Mouse (Mus musculus) heart, embryonic 14.5 days (tissue): ENCODE results near the gene Slc25a15. TPM values are rescaled to one million over a fixed set of nuclear protein-coding genes. Genes with fewer than 3 reads are reported as not detected.

ENCODE experiments used
- ATAC-seq: fragments of 200-750 bp; cut with Nextera tagmentation; 2 replicates; pipeline ENCODE4 v1.8.0; 2017; ENCODE audit warnings: low read depth, moderate TSS enrichment; ENCODE audit not compliant: insufficient number of reproducible peaks, insufficient read depth, low FRiP score
- H3K27ac ChIP-seq, 2 experiments: fragments of 200-500 bp in 1 of 2; fragments of 300-500 bp in 1 of 2; sonication (generic) in 1 of 2; replicated peaks in 1 of 2; 2 replicates each; pipeline ENCODE4 v1.5.1; 2012 to 2014; ENCODE audit warnings: low read depth in 2 of 2, low read length in 2 of 2, control low read depth in 1 of 2, mild to moderate bottlenecking in 1 of 2, mixed read lengths in 1 of 2; ENCODE audit not compliant: control insufficient read depth in 1 of 2, insufficient read depth in 1 of 2
- H3K27me3 ChIP-seq: fragments of 300-500 bp; sonication (generic); 2 replicates; pipeline ENCODE4 v1.6.1; 2014; ENCODE audit warnings: mild to moderate bottlenecking, low read length, control low read depth; ENCODE audit not compliant: control insufficient read depth, insufficient read depth
- H3K36me3 ChIP-seq: fragments of 300-500 bp; sonication (generic); 2 replicates; pipeline ENCODE4 v1.6.1; 2014; ENCODE audit warnings: mild to moderate bottlenecking, control low read depth, low read length, mixed read lengths; ENCODE audit not compliant: control insufficient read depth, insufficient read depth
- H3K4me1 ChIP-seq, 2 experiments: fragments of 200-500 bp in 1 of 2; fragments of 300-500 bp in 1 of 2; sonication (generic) in 1 of 2; 2 replicates each; pipeline ENCODE4 v1.6.1; 2012 to 2014; ENCODE audit warnings: low read length in 2 of 2, control low read depth in 1 of 2, mixed read lengths in 1 of 2; ENCODE audit not compliant: control insufficient read depth in 2 of 2, insufficient read depth in 2 of 2
- H3K4me2 ChIP-seq: fragments of 300-500 bp; sonication (generic); 2 replicates; pipeline ENCODE4 v1.6.1; 2014; ENCODE audit warnings: mild to moderate bottlenecking, low read length
- H3K4me3 ChIP-seq, 2 experiments: fragments of 200-500 bp in 1 of 2; fragments of 300-500 bp in 1 of 2; sonication (generic) in 1 of 2; 2 replicates each; pipeline ENCODE4 v1.5.1; 2012 to 2014; ENCODE audit warnings: low read length in 2 of 2, mild to moderate bottlenecking in 2 of 2, control low read depth in 1 of 2, low read depth in 1 of 2, moderate library complexity in 1 of 2; ENCODE audit not compliant: control insufficient read depth in 1 of 2, insufficient read depth in 1 of 2
- H3K9ac ChIP-seq: fragments of 300-500 bp; sonication (generic); 2 replicates; pipeline ENCODE4 v1.6.1; 2014; ENCODE audit warnings: mild to moderate bottlenecking, low read length
- H3K9me3 ChIP-seq: fragments of 300-500 bp; sonication (generic); 2 replicates; pipeline ENCODE4 v1.6.1; 2016; ENCODE audit warnings: low read length, control low read depth; ENCODE audit not compliant: control insufficient read depth
- WGBS: fragments of 180-500 bp; shearing (Covaris S2); extraction: QIAGEN DNeasy Blood & Tissue Kit; methylation state at CpG from one replicate; pipeline ENCODE4 v1.1.7; 2014; 5-methylcytosine and 5-hydroxymethylcytosine counted together
- polyA plus RNA-seq: library from polyadenylated mRNA; unstranded; fragments of >200 nt; fragmentation: Nextera tagmentation; extraction: Ambion mirVana; gene quantifications from 2 replicates; pipeline ENCODE4 v1.2.1, GENCODE M21; 2014

Gene Slc25a15
- 9.2 and 10.3 TPM in 2 replicates for polyA plus RNA-seq

DNA sequence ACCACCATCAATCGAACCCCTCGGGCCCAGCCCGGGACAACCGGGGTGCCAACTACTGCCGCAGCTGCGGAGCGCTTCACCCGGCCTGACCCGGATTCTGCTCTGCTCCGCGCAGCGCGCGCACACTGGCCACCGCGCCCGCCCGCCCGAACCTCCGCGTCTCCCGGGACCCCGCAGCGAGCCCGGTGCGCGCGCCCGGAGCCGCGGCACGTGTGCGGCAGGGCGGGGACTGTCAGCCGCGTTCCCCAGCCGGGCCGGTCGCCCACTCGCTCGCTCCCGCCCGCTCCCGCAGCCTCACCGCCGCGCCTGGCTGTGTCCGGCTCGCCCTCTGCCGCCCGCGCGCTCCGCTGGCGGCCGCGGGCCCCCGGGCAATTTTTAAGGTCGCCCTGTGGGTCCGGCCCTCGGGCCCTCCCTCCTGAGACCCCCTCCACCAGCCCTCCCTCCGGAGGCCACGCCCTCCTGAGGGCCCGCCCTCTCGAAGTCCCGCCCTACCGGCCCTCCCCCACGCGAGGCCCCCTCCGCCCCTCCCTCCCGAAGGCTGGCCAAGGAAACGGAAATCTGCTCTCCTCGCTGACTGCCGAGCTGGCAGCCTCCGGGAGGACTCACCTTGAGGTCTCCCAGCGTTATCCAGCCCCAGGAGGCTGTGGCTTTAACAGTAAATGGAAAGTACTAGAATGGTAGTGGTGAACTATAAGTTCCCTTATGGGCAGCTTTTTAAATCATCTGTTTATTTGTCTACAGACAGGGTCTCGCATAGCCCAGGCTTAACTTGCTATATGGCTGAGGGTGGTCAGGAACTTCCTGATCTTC lies at the start of gene Slc25a15:
Slc25a15 (minus strand) TSS at position 456 of the 810 bp plus-strand sequence.
- no peaks in the 10 kb centered on the region; the same call in 1 of the 2 replicates for H3K36me3 ChIP-seq
- peak within 1 kb of the TSS; percentile 81 to 85 for H3K27ac ChIP-seq
- no peaks in the 10 kb centered on the region for H3K9me3 ChIP-seq
- no peaks in the 10 kb centered on the region for H3K27me3 ChIP-seq
- H3K4me2 ChIP-seq = peak within 1 kb of the TSS; percentile 91
- peak within 1 kb of the TSS; percentile 62 to 85 for H3K4me3 ChIP-seq
- WGBS = under 1% methylated on average over 67 of the region's 77 CpGs
- peak within 1 kb of the TSS; percentile 87 for H3K9ac ChIP-seq
- ATAC-seq = peak; percentile 92
- H3K4me1 ChIP-seq = 0 out of 4 replicates have a peak, but pooled peaks cover 2 to 10% of the 10 kb centered on the region in 2 experiments

DNA sequence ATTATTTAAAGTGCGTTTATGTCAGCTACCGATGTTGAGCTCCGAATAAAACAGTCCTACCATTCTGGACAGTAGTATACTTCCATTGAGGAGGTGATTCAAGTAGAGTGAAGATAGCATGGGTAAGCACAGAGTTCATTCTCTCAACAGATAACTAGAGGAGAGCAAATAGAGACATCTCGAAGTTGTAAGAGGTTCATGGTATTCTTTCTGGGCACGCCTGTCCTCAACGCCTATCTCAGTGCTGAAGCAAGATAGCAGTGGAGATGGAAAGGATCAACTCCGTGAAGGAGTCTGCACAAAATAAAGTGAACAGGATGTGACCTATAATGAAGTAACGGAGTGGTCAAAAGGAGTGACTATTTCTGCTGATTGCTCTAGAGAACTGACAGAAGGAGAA lies 13.6 kb upstream of the Slc25a15 start:
- H3K9me3 ChIP-seq = no peaks in the 10 kb centered on the region
- H3K4me3 ChIP-seq = peak overlapping the region; percentile 64 to 95; a peak in 3 of 4 replicates
- peak overlapping the region; percentile 88 for H3K4me2 ChIP-seq
- peak overlapping the region; percentile 83 for H3K9ac ChIP-seq
- peaks cover 23% of the 10 kb centered on the region for H3K36me3 ChIP-seq
- H3K27ac ChIP-seq = peak overlapping the region in 1 of 2 experiments; percentile 71; a peak in 1 of 4 replicates
- H3K27me3 ChIP-seq = no peaks in the 10 kb centered on the region
- WGBS = 8% methylated on average over 8 of the region's 8 CpGs
- no peak for ATAC-seq
- peaks cover 0 to 13% of the 10 kb centered on the region in 2 experiments; a peak in 2 of 4 replicates for H3K4me1 ChIP-seq

DNA sequence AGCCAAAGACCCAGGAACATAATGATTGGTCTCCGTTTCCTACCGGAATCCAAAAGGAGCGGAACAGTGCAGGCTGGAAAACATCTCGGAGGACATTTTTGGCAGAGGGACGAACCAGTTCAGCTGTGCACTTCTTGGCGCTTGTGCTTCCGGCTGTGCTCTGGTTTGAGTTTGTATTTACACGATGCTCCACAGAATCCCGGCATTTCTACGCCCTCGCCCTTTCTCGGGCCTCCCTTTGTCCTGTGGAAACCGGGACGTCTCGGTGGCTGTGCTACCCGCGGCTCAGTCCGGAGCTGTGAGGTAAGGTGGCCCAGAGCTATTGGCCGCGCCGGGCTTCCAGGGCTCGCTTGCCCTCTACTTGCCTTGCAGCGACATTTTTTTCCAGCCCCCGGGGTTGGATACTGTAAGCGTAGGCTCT lies 12.9 kb upstream of the Slc25a15 start, which contains the start of gene Mrps31:
Mrps31 (plus strand) TSS at position 80 of the 421 bp plus-strand sequence.
- H3K36me3 ChIP-seq = peaks cover 17% of the 10 kb centered on the region
- peak within 1 kb of the TSS; percentile 71 to 88 for H3K27ac ChIP-seq
- no peaks in the 10 kb centered on the region for H3K27me3 ChIP-seq
- peaks cover 0 to 13% of the 10 kb centered on the region in 2 experiments; a peak in 2 of 4 replicates for H3K4me1 ChIP-seq
- H3K9ac ChIP-seq = peak within 1 kb of the TSS; percentile 83
- H3K9me3 ChIP-seq = no peaks in the 10 kb centered on the region
- WGBS = under 1% methylated on average over 25 of the region's 25 CpGs
- peak; percentile 89 for ATAC-seq
- H3K4me2 ChIP-seq = peak within 1 kb of the TSS; percentile 88
- peak within 1 kb of the TSS; percentile 64 to 95 for H3K4me3 ChIP-seq

DNA sequence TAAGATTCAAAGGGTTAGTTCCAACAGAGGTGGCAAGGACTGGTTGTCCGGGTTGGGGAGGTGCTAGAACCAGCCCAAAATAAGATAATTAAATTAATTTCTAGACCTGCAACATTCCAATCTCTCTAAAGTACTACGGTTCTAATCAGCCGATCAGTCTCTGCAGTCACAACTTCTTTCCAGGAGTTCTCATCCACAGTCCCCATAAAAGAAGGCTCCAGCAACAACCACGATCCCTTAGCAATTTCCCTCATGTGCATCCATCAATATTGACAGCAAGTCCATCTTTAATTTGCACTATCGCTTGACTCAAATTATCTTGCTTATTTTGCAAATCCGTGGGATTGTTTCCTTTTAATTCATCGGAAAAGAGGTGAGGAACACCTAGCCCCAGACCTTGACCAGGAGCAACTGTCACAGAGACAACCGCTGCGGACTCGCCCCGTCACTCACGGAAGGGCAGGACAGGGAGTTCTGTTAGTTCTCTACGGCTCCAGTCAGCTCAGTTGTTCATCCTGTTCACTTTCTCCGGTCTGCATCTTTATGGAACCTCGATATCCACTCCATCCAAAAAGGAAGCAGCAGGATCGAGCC lies 12.4 kb upstream of the Slc25a15 start:
- Histone ChIP-seq H3K9ac (peak overlapping the region; percentile 83), H3K4me2 (peak overlapping the region; percentile 88), H3K9me3 (no peaks in the 10 kb centered on the region), H3K36me3 (peaks cover 12% of the 10 kb centered on the region), H3K4me1 (peaks cover 0 to 13% of the 10 kb centered on the region in 2 experiments; a peak in 2 of 4 replicates), H3K27me3 (no peaks in the 10 kb centered on the region), H3K27ac (peak overlapping the region in 1 of 2 experiments; percentile 55; a peak in 2 of 4 replicates), H3K4me3 (peak overlapping the region; percentile 64 to 95)
- WGBS = 15% methylated on average over 16 of the region's 16 CpGs
- ATAC-seq = no peak

DNA sequence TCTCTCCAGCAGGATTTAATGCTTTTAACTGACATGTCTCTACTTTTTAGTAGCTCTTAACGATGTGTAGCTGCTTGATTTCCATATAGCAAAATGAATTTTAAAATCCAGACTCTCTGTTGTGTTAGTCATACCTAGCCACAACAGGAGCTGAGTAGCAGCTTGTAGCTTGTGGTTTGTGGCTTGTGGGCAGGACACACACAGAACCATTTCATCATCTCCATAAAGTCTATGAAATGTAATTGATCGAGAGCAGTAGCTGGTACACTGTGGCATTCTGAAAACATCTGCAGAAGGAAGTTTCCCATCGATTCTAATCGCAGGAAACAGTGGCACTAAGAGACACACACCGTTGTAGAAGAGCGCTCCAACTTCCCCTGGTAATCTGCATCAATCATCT lies 7.3 kb upstream of the Slc25a15 start:
- H3K27ac ChIP-seq = no peak overlapping the region
- WGBS = 58% methylated on average over 6 of the region's 6 CpGs
- no peak overlapping the region for H3K4me2 ChIP-seq
- no peaks in the 10 kb centered on the region for H3K27me3 ChIP-seq
- H3K4me3 ChIP-seq = no peak overlapping the region
- no peak for ATAC-seq
- H3K36me3 ChIP-seq = no peaks in the 10 kb centered on the region
- no peaks in the 10 kb centered on the region for H3K9me3 ChIP-seq
- H3K4me1 ChIP-seq = 0 out of 4 replicates have a peak, but pooled peaks cover 0 to 3% of the 10 kb centered on the region in 2 experiments
- H3K9ac ChIP-seq = no peak overlapping the region

DNA sequence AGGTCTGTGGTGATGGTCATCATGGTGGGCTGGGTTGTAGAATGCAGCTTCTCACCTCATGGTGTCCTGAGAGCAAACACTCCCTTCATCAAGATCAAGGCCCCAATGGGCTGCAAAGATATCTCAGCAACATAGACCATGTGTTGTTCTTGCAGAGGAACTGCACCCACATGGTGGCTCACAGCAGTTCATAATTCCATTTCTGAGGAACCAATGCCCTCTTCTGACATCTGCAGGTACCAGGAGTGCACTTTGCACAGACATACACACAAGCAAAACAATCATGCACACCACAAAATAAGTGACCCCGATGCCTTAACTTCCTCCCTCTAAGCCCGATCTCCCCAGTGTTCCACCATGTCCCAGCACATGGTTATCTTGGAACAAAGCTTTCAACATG lies 4.8 kb upstream of the Slc25a15 start:
- Histone ChIP-seq H3K36me3 (no peaks in the 10 kb centered on the region), H3K9me3 (no peaks in the 10 kb centered on the region), H3K9ac (no peak overlapping the region), H3K4me2 (no peak overlapping the region), H3K4me3 (no peak overlapping the region), H3K27ac (no peak overlapping the region), H3K27me3 (no peaks in the 10 kb centered on the region), H3K4me1 (0 out of 4 replicates have a peak, but pooled peaks cover 2 to 3% of the 10 kb centered on the region in 2 experiments)
- 90% methylated on average over 2 of the region's 2 CpGs for WGBS
- ATAC-seq = no peak

DNA sequence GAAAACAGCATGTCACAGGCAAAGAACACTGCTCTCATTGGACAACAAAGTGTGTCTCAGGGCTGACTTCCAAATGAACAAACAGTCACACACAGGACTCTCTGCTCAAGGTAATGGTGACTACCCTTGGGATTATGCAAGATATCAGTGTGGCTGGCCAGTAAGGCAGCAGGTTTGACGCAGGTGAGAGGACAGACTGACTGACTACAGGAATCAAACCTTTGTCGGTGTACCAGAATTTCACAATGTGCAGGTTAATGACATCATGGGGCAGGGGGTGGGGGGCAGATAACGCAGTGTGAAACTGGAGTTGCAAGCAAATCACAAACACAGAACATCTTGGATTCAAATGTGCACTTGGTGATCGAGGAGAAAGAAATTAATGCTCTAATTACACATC lies 2.2 kb upstream of the Slc25a15 start:
- Histone ChIP-seq H3K9ac (no peak overlapping the region), H3K4me1 (0 out of 4 replicates have a peak, but pooled peaks cover 2 to 10% of the 10 kb centered on the region in 2 experiments), H3K27ac (no peak overlapping the region), H3K9me3 (no peaks in the 10 kb centered on the region), H3K36me3 (no peaks in the 10 kb centered on the region), H3K4me2 (no peak overlapping the region), H3K27me3 (no peaks in the 10 kb centered on the region), H3K4me3 (no peak overlapping the region)
- no peak for ATAC-seq
- 79% methylated on average over 4 of the region's 4 CpGs for WGBS
